Mouse (Mus musculus): ENCODE data around the gene Hoxd12.

- TF ChIP-seq GATA1 (IDR thresholded peaks at IDR 0.05; ENCODE audit: low read length) = no peak
- TF ChIP-seq TAL1 (IDR thresholded peaks at IDR 0.05; ENCODE audit: low read length) = no peak
These were observed 17.4 kb upstream of the Hoxd12 start for GRCm38 (mm10) chr2:74657251-74658023.

All from erythroblast, embryonic 14.5 days (primary cell).